Mouse (Mus musculus) natural killer cell, adult 2 months (primary cell): ENCODE data around the gene Xpc.

ENCODE experiments used
- DNase-seq, 2 experiments: peaks; one replicate each; pipeline ENCODE4 v3.0.0; 2022; ENCODE audit warnings: low spot score in 2 of 2

Xpc gene

GRCm38 (mm10) chr6:91515545-91516449, at the start of gene Xpc, which contains the start of gene Lsm3:
Gene Xpc, minus strand, starts transcription at chr6:91515888.
Gene Lsm3, plus strand, starts transcription at chr6:91515928.
- DNase-seq = peak; percentile 98 to 99

GRCm38 (mm10) chr6:91563031-91563430, 47.3 kb upstream of the Xpc start:
- DNase-seq = no peak

- DNase-seq = no peak
Observed at GRCm38 (mm10) chr6:91560186-91560585, 44.5 kb upstream of the Xpc start.

- no peak for DNase-seq
Observed at GRCm38 (mm10) chr6:91559371-91559770, 43.7 kb upstream of the Xpc start.

- DNase-seq = no peak
Observed at GRCm38 (mm10) chr6:91558565-91558964, 42.9 kb upstream of the Xpc start.

- no peak for DNase-seq
Observed at GRCm38 (mm10) chr6:91552693-91553092, 37.0 kb upstream of the Xpc start.

- DNase-seq = no peak
Observed at GRCm38 (mm10) chr6:91551671-91552070, 36.0 kb upstream of the Xpc start.

GRCm38 (mm10) chr6:91549621-91550020, 33.9 kb upstream of the Xpc start:
- no peak for DNase-seq

- DNase-seq = no peak
Observed at GRCm38 (mm10) chr6:91547313-91547712, 31.6 kb upstream of the Xpc start.

GRCm38 (mm10) chr6:91546241-91546884, 30.7 kb upstream of the Xpc start:
- no peak for DNase-seq

GRCm38 (mm10) chr6:91543056-91543455, 27.4 kb upstream of the Xpc start:
- DNase-seq = no peak

- DNase-seq = no peak
Observed at GRCm38 (mm10) chr6:91541276-91541675, 25.6 kb upstream of the Xpc start.

GRCm38 (mm10) chr6:91536047-91536765, 20.5 kb upstream of the Xpc start:
- DNase-seq = no peak

- no peak for DNase-seq
Observed at GRCm38 (mm10) chr6:91535231-91535630, 19.5 kb upstream of the Xpc start.

GRCm38 (mm10) chr6:91534268-91534667, 18.6 kb upstream of the Xpc start:
- no peak for DNase-seq

GRCm38 (mm10) chr6:91533771-91534170, 18.1 kb upstream of the Xpc start:
- no peak for DNase-seq

- DNase-seq = no peak
Observed at GRCm38 (mm10) chr6:91533359-91533758, 17.7 kb upstream of the Xpc start.

GRCm38 (mm10) chr6:91532661-91533060, 17.0 kb upstream of the Xpc start:
- no peak for DNase-seq

GRCm38 (mm10) chr6:91531276-91531675, 15.6 kb upstream of the Xpc start:
- DNase-seq = no peak

- DNase-seq = no peak
Observed at GRCm38 (mm10) chr6:91530673-91531072, 15.0 kb upstream of the Xpc start.

GRCm38 (mm10) chr6:91528265-91528664, 12.6 kb upstream of the Xpc start:
- DNase-seq = no peak

GRCm38 (mm10) chr6:91527227-91527860, 11.7 kb upstream of the Xpc start:
- no peak for DNase-seq
